Mouse (Mus musculus) ES-Bruce4 (cell line): Measurements from ENCODE around the gene Crtam.

Source experiments
- EP300 ChIP-seq: IDR thresholded peaks from 2 replicates; pipeline ENCODE4 v1.6.1; 2011; ENCODE audit warnings: low read depth, low read length; ENCODE audit not compliant: insufficient read depth
- POLR2A ChIP-seq: IDR thresholded peaks from one replicate; pipeline ENCODE4 v1.8.1; 2011; ENCODE audit warnings: low read length; ENCODE audit not compliant: insufficient read depth

- TF ChIP-seq POLR2A (no peak), EP300 (no peak)
Observed at GRCm38 (mm10) chr9:40947131-40947530, 57.3 kb downstream of the Crtam start.
